Mouse (Mus musculus): ENCODE results near the gene Slc38a11.

- TF ChIP-seq CTCF (IDR thresholded peaks at IDR 0.05; ENCODE audit: low read depth, low read length): no peak
- TF ChIP-seq POLR2A (IDR thresholded peaks at IDR 0.05; ENCODE audit: insufficient read depth, low read length): no peak
Observed at GRCm38 (mm10) chr2:65405407-65405806, 41.6 kb upstream of the Slc38a11 start.

All from ES-Bruce4 (cell line).